11 mouse cellular contexts compared by ENCODE assay signal in genomic region chr5:116288183-116288582, GRCm38 (mm10). TPM values are rescaled to one million over a fixed set of nuclear protein-coding genes. Genes with fewer than 3 reads are reported as not detected.
A peak's percentile ranks its signal among the peaks of the same experiment; 100 is the strongest.
DNase-seq lines count a peak whose midpoint lies in the region; ATAC-seq and TF ChIP-seq lines count a peak whose summit lies in the region.
"Had no signal": no experiment of that assay in that cellular context is flagged by ENCODE, and none has a peak within 500 bp of the region (broad histone marks: within the 10 kb centered on the region; RNA-seq: fewer than 3 reads in every experiment).

No protein-coding gene starts in this region.

- no peaks in the 10 kb centered on the region for H3K36me3 ChIP-seq in hindbrain, embryonic 12.5 days
- H3K36me3 ChIP-seq in hindbrain, embryonic 11.5 days (ENCODE audit: control insufficient read depth, insufficient read depth, low read length) = no peaks in the 10 kb centered on the region
- H3K36me3 ChIP-seq in ES-Bruce4 (ENCODE audit: control insufficient read depth, insufficient read depth, low read length, poor library complexity, severe bottlenecking) = no peaks in the 10 kb centered on the region
- H3K36me3 ChIP-seq in embryonic facial prominence, embryonic 14.5 days (ENCODE audit: control insufficient read depth, insufficient read depth, low read length) = no peaks in the 10 kb centered on the region
- no peaks in the 10 kb centered on the region for H3K36me3 ChIP-seq in midbrain, embryonic 14.5 days (ENCODE audit: control insufficient read depth, insufficient read depth, low read length)

- no peaks in the 10 kb centered on the region; the same call in 1 of the 2 replicates for H3K27me3 ChIP-seq in hindbrain, embryonic 12.5 days
- H3K27me3 ChIP-seq in hindbrain, embryonic 11.5 days (ENCODE audit: control insufficient read depth, insufficient read depth, low read length) = no peaks in the 10 kb centered on the region
- H3K27me3 ChIP-seq in ES-Bruce4 (ENCODE audit: control insufficient read depth, insufficient read depth, low read length, poor library complexity, severe bottlenecking) = no peaks in the 10 kb centered on the region
- 0 out of 2 replicates have a peak, but pooled peaks cover 5% of the 10 kb centered on the region for H3K27me3 ChIP-seq in embryonic facial prominence, embryonic 14.5 days (replicated peaks; ENCODE audit: control insufficient read depth, insufficient read depth, low read length)
- peaks cover 6% of the 10 kb centered on the region; the same call in 1 of the 2 replicates for H3K27me3 ChIP-seq in midbrain, embryonic 14.5 days (ENCODE audit: control insufficient read depth, insufficient read depth, low read length)

- no peak for ATAC-seq in hindbrain, embryonic 12.5 days (ENCODE audit: low FRiP score)
- no peak for ATAC-seq in hindbrain, embryonic 11.5 days (ENCODE audit: low FRiP score)
- ATAC-seq in embryonic facial prominence, embryonic 14.5 days (ENCODE audit: low read depth) = no peak
- no peak for ATAC-seq in midbrain, embryonic 14.5 days (ENCODE audit: low FRiP score, low TSS enrichment)
- ATAC-seq in cerebellum, adult (ENCODE audit: insufficient number of reproducible peaks, low FRiP score, low TSS enrichment) = no peak

- TF ChIP-seq EP300 in ES-Bruce4 (IDR thresholded peaks at IDR 0.05; ENCODE audit: insufficient read depth, low read depth, low read length) = no peak

- no peak for TF ChIP-seq CTCF in ES-Bruce4 (IDR thresholded peaks at IDR 0.05; ENCODE audit: low read depth, low read length)

- WGBS in hindbrain, embryonic 12.5 days = 40% methylated on average over 10 of the region's 10 CpGs
- 47% methylated on average over 10 of the region's 10 CpGs for WGBS in hindbrain, embryonic 11.5 days
- WGBS in embryonic facial prominence, embryonic 14.5 days = 31% methylated on average over 10 of the region's 10 CpGs
- 33% methylated on average over 10 of the region's 10 CpGs for WGBS in midbrain, embryonic 14.5 days

- peak overlapping the region; percentile 44; the same call in 1 of the 2 replicates for H3K4me2 ChIP-seq in hindbrain, embryonic 12.5 days (replicated peaks)
- H3K4me2 ChIP-seq in hindbrain, embryonic 11.5 days (replicated peaks; ENCODE audit: low read depth, low read length) = no peak overlapping the region
- peak overlapping the region; percentile 50 for H3K4me2 ChIP-seq in embryonic facial prominence, embryonic 14.5 days (ENCODE audit: low read depth, low read length)
- peak overlapping the region; percentile 39 for H3K4me2 ChIP-seq in midbrain, embryonic 14.5 days (ENCODE audit: low read length)

- H3K9me3 ChIP-seq in hindbrain, embryonic 12.5 days (replicated peaks) = no peaks in the 10 kb centered on the region
- H3K9me3 ChIP-seq in hindbrain, embryonic 11.5 days (ENCODE audit: control insufficient read depth, low read length) = no peaks in the 10 kb centered on the region
- H3K9me3 ChIP-seq in ES-Bruce4 (replicated peaks; ENCODE audit: control insufficient read depth, insufficient read depth, low read length, poor library complexity, severe bottlenecking) = no peaks in the 10 kb centered on the region
- H3K9me3 ChIP-seq in embryonic facial prominence, embryonic 14.5 days (ENCODE audit: control insufficient read depth, low read length) = no peaks in the 10 kb centered on the region
- H3K9me3 ChIP-seq in midbrain, embryonic 14.5 days (ENCODE audit: control insufficient read depth, low read length) = no peaks in the 10 kb centered on the region

- no peak overlapping the region for H3K4me3 ChIP-seq in hindbrain, embryonic 12.5 days
- H3K4me3 ChIP-seq in hindbrain, embryonic 11.5 days (ENCODE audit: low read depth, low read length) = no peak overlapping the region
- no peak overlapping the region for H3K4me3 ChIP-seq in ES-Bruce4 (ENCODE audit: low read depth, low read length)
- H3K4me3 ChIP-seq in embryonic facial prominence, embryonic 14.5 days (ENCODE audit: low read depth, low read length) = no peak overlapping the region
- H3K4me3 ChIP-seq in midbrain, embryonic 14.5 days (replicated peaks; ENCODE audit: low read depth, low read length) = no peak overlapping the region

- H3K4me1 ChIP-seq in hindbrain, embryonic 12.5 days = peaks cover 29% of the 10 kb centered on the region
- H3K4me1 ChIP-seq in hindbrain, embryonic 11.5 days (replicated peaks; ENCODE audit: control insufficient read depth, insufficient read depth, low read length) = peaks cover 9% of the 10 kb centered on the region
- no peaks in the 10 kb centered on the region for H3K4me1 ChIP-seq in ES-Bruce4 (ENCODE audit: control insufficient read depth, insufficient read depth, low read length)
- peaks cover 23% of the 10 kb centered on the region for H3K4me1 ChIP-seq in embryonic facial prominence, embryonic 14.5 days (ENCODE audit: control insufficient read depth, insufficient read depth, low read length)
- peaks cover 24% of the 10 kb centered on the region for H3K4me1 ChIP-seq in midbrain, embryonic 14.5 days (ENCODE audit: control insufficient read depth, insufficient read depth, low read length)

- H3K9ac ChIP-seq in hindbrain, embryonic 12.5 days = no peak overlapping the region
- no peak overlapping the region for H3K9ac ChIP-seq in hindbrain, embryonic 11.5 days (ENCODE audit: low read depth, low read length)
- H3K9ac ChIP-seq in ES-Bruce4 (ENCODE audit: low read depth, poor library complexity, severe bottlenecking) = peak overlapping the region; percentile 72
- H3K9ac ChIP-seq in embryonic facial prominence, embryonic 14.5 days (ENCODE audit: low read depth, low read length) = no peak overlapping the region
- no peak overlapping the region for H3K9ac ChIP-seq in midbrain, embryonic 14.5 days (replicated peaks; ENCODE audit: low read length)

- H3K27ac ChIP-seq in hindbrain, embryonic 12.5 days = no peak overlapping the region
- H3K27ac ChIP-seq in hindbrain, embryonic 11.5 days (ENCODE audit: low read depth, low read length) = no peak overlapping the region
- H3K27ac ChIP-seq in ES-Bruce4 (ENCODE audit: insufficient read depth, low read length) = peak overlapping the region; percentile 69
- no peak overlapping the region for H3K27ac ChIP-seq in embryonic facial prominence, embryonic 14.5 days (replicated peaks; ENCODE audit: low read depth, low read length)
- no peak overlapping the region for H3K27ac ChIP-seq in midbrain, embryonic 14.5 days (replicated peaks; ENCODE audit: low read depth, low read length)
- H3K27ac ChIP-seq: kidney, postnatal 0 days had no signal

- DNase-seq in hindbrain, embryonic 11.5 days (ENCODE audit: low spot score) = no peak
- DNase-seq in embryonic facial prominence, embryonic 14.5 days (ENCODE audit: low spot score) = no peak
- no peak for DNase-seq in midbrain, embryonic 14.5 days
- DNase-seq in thymus, postnatal 4 days = no peak
- no peak for DNase-seq in right cerebral cortex, adult 2 months (ENCODE audit: low spot score in 2 of 2)
- DNase-seq: gastrocnemius, postnatal 14 days; spleen, adult 18-20 months had no signal

- no peak for TF ChIP-seq POLR2A in ES-Bruce4 (IDR thresholded peaks at IDR 0.05; ENCODE audit: insufficient read depth, low read length)

RNA-seq across cellular contexts. Expression of gene Ccdc60, which starts 0.6 kb away (rescaled TPM):
- polyA plus RNA-seq in hindbrain, embryonic 12.5 days (2016; fragmentation: Nextera tagmentation; extraction: Ambion mirVana) = 2.4 and 2.8 TPM in 2 replicates
- polyA plus RNA-seq in hindbrain, embryonic 11.5 days (2014; fragmentation: Nextera tagmentation; extraction: Ambion mirVana) = 2.0 and 2.2 TPM in 2 replicates
- polyA plus RNA-seq in ES-Bruce4 (2011; ENCODE audit: insufficient read depth, insufficient read length, low read depth, missing spikeins) = 2.7 and 3.0 TPM in 2 replicates
- polyA plus RNA-seq in embryonic facial prominence, embryonic 14.5 days (2014; fragmentation: Nextera tagmentation; extraction: Ambion mirVana) = 1.1 and 1.9 TPM in 2 replicates
- 2.3 and 2.9 TPM in 2 replicates for polyA plus RNA-seq in midbrain, embryonic 14.5 days (2014; fragmentation: Nextera tagmentation; extraction: Ambion mirVana)
